Mouse (Mus musculus) stomach, embryonic 15.5 days (tissue): Measurements from ENCODE around the gene Fndc3a. TPM values are rescaled to one million over a fixed set of nuclear protein-coding genes. Genes with fewer than 3 reads are reported as not detected.

ENCODE experiments used
- ATAC-seq: fragments of 200-750 bp; cut with Nextera tagmentation; 2 replicates; pipeline ENCODE4 v1.8.0; 2017; ENCODE audit warnings: low read depth, moderate number of reproducible peaks, moderate TSS enrichment; ENCODE audit not compliant: insufficient read depth, low FRiP score
- H3K27ac ChIP-seq: fragments of 300-500 bp; sonication (generic); 2 replicates; pipeline ENCODE4 v1.5.1; 2015; ENCODE audit warnings: mild to moderate bottlenecking, inconsistent platforms
- H3K27me3 ChIP-seq: fragments of 300-500 bp; sonication (generic); replicated peaks from 2 replicates; pipeline ENCODE4 v1.6.1; 2015; ENCODE audit warnings: inconsistent platforms
- H3K36me3 ChIP-seq: fragments of 300-500 bp; sonication (generic); 2 replicates; pipeline ENCODE4 v1.6.1; 2015; ENCODE audit warnings: inconsistent platforms
- H3K4me1 ChIP-seq: fragments of 300-500 bp; sonication (generic); 2 replicates; pipeline ENCODE4 v1.6.1; 2015; ENCODE audit warnings: inconsistent platforms
- H3K4me2 ChIP-seq: fragments of 300-500 bp; sonication (generic); 2 replicates; pipeline ENCODE4 v1.6.1; 2015; ENCODE audit warnings: mild to moderate bottlenecking, inconsistent platforms
- H3K4me3 ChIP-seq: fragments of 300-500 bp; sonication (generic); replicated peaks from 2 replicates; pipeline ENCODE4 v1.5.1; 2015; ENCODE audit warnings: inconsistent platforms
- H3K9ac ChIP-seq: fragments of 300-500 bp; sonication (generic); 2 replicates; pipeline ENCODE4 v1.6.1; 2015; ENCODE audit warnings: inconsistent platforms
- H3K9me3 ChIP-seq: fragments of 300-500 bp; sonication (generic); 2 replicates; pipeline ENCODE4 v1.6.1; 2016; ENCODE audit warnings: inconsistent platforms
- WGBS: fragments of 180-500 bp; shearing (Covaris S2); methylation state at CpG from one replicate; pipeline ENCODE4 v1.1.7; 2015; 5-methylcytosine and 5-hydroxymethylcytosine counted together
- polyA plus RNA-seq: library from polyadenylated mRNA; unstranded; fragments of >200 nt; fragmentation: Nextera tagmentation; extraction: Ambion mirVana; gene quantifications from 2 replicates; pipeline ENCODE4 v1.2.1, GENCODE M21; 2015

Gene Fndc3a
- polyA plus RNA-seq, 1 experiment from 2014 or later, result 45.1 TPM

GRCm38 (mm10) chr14:72519561-72519960 is 190.2 kb downstream of the Fndc3a start:
- no peak overlapping the region for H3K9ac ChIP-seq
- ATAC-seq, result no peak
- no peaks in the 10 kb centered on the region for H3K9me3 ChIP-seq
- 41% methylated on average over 2 of the region's 2 CpGs for WGBS
- no peaks in the 10 kb centered on the region for H3K4me1 ChIP-seq
- no peaks in the 10 kb centered on the region for H3K27me3 ChIP-seq
- no peak overlapping the region for H3K27ac ChIP-seq
- H3K4me2 ChIP-seq, result no peak overlapping the region
- no peaks in the 10 kb centered on the region for H3K36me3 ChIP-seq
- H3K4me3 ChIP-seq, result no peak overlapping the region

GRCm38 (mm10) chr14:72518786-72519185 is 191.0 kb downstream of the Fndc3a start:
- Histone ChIP-seq H3K36me3 (no peaks in the 10 kb centered on the region), H3K9ac (no peak overlapping the region), H3K4me1 (no peaks in the 10 kb centered on the region), H3K27ac (no peak overlapping the region), H3K27me3 (no peaks in the 10 kb centered on the region), H3K4me2 (no peak overlapping the region), H3K4me3 (no peak overlapping the region), H3K9me3 (no peaks in the 10 kb centered on the region)
- no peak for ATAC-seq
- WGBS, result 72% methylated on average over 6 of the region's 6 CpGs

- ATAC-seq, result no peak
- Histone ChIP-seq H3K4me2 (no peak overlapping the region), H3K9ac (no peak overlapping the region), H3K9me3 (no peaks in the 10 kb centered on the region), H3K27ac (no peak overlapping the region), H3K36me3 (no peaks in the 10 kb centered on the region), H3K4me3 (no peak overlapping the region), H3K27me3 (no peaks in the 10 kb centered on the region), H3K4me1 (no peaks in the 10 kb centered on the region)
- 26% methylated on average over 5 of the region's 5 CpGs for WGBS
These were observed 193.4 kb downstream of the Fndc3a start for GRCm38 (mm10) chr14:72516376-72516775.

GRCm38 (mm10) chr14:72506723-72507420 is 202.9 kb downstream of the Fndc3a start:
- H3K9ac ChIP-seq, result no peak overlapping the region
- no peak for ATAC-seq
- H3K27ac ChIP-seq, result no peak overlapping the region
- H3K4me3 ChIP-seq, result peak overlapping the region; percentile 33
- H3K27me3 ChIP-seq, result no peaks in the 10 kb centered on the region
- no peaks in the 10 kb centered on the region for H3K9me3 ChIP-seq
- WGBS, result 17% methylated on average over 11 of the region's 11 CpGs
- 0 out of 2 replicates have a peak, but pooled peaks cover 3% of the 10 kb centered on the region for H3K4me1 ChIP-seq
- H3K4me2 ChIP-seq, result peak overlapping the region; percentile 67
- no peaks in the 10 kb centered on the region for H3K36me3 ChIP-seq

GRCm38 (mm10) chr14:72506018-72506722 is 203.6 kb downstream of the Fndc3a start:
- Histone ChIP-seq H3K27me3 (no peaks in the 10 kb centered on the region), H3K4me3 (peak overlapping the region; percentile 33), H3K9me3 (no peaks in the 10 kb centered on the region), H3K4me1 (0 out of 2 replicates have a peak, but pooled peaks cover 3% of the 10 kb centered on the region), H3K9ac (no peak overlapping the region), H3K27ac (no peak overlapping the region), H3K36me3 (no peaks in the 10 kb centered on the region), H3K4me2 (peak overlapping the region; percentile 67)
- ATAC-seq, result peak; percentile 47; the same call in 1 of the 2 replicates
- WGBS, result 17% methylated on average over 12 of the region's 12 CpGs

- WGBS, result 83% methylated on average over 1 of the region's 1 CpGs
These were observed 204.8 kb downstream of the Fndc3a start for GRCm38 (mm10) chr14:72504985-72505384.

GRCm38 (mm10) chr14:72503241-72503640 is 206.6 kb downstream of the Fndc3a start:
- no peaks in the 10 kb centered on the region for H3K9me3 ChIP-seq
- no peak for ATAC-seq
- H3K27me3 ChIP-seq, result no peaks in the 10 kb centered on the region
- 0 out of 2 replicates have a peak, but pooled peaks cover 3% of the 10 kb centered on the region for H3K4me1 ChIP-seq
- H3K9ac ChIP-seq, result no peak overlapping the region
- no peaks in the 10 kb centered on the region for H3K36me3 ChIP-seq
- no peak overlapping the region for H3K4me3 ChIP-seq
- no peak overlapping the region for H3K27ac ChIP-seq
- no peak overlapping the region for H3K4me2 ChIP-seq
- 48% methylated on average over 6 of the region's 6 CpGs for WGBS

More at GRCm38 (mm10) chr14:72504985-72505384, 204.8 kb downstream of the Fndc3a start:
- H3K4me1 ChIP-seq, result 0 out of 2 replicates have a peak, but pooled peaks cover 3% of the 10 kb centered on the region
- H3K4me2 ChIP-seq, result no peak overlapping the region
- no peaks in the 10 kb centered on the region for H3K27me3 ChIP-seq
- ATAC-seq, result no peak
- no peak overlapping the region for H3K9ac ChIP-seq
- no peaks in the 10 kb centered on the region for H3K36me3 ChIP-seq
- no peaks in the 10 kb centered on the region for H3K9me3 ChIP-seq
- H3K4me3 ChIP-seq, result no peak overlapping the region
- H3K27ac ChIP-seq, result no peak overlapping the region

GRCm38 (mm10) chr14:72493775-72494174 is 216.0 kb downstream of the Fndc3a start:
- WGBS, result 79% methylated on average over 1 of the region's 1 CpGs
- H3K9me3 ChIP-seq, result no peaks in the 10 kb centered on the region
- ATAC-seq, result no peak
- no peaks in the 10 kb centered on the region for H3K4me1 ChIP-seq
- H3K4me3 ChIP-seq, result no peak overlapping the region
- no peak overlapping the region for H3K27ac ChIP-seq
- no peak overlapping the region for H3K4me2 ChIP-seq
- H3K36me3 ChIP-seq, result no peaks in the 10 kb centered on the region
- no peaks in the 10 kb centered on the region for H3K27me3 ChIP-seq
- no peak overlapping the region for H3K9ac ChIP-seq

- no peaks in the 10 kb centered on the region for H3K36me3 ChIP-seq
- no peaks in the 10 kb centered on the region for H3K27me3 ChIP-seq
- H3K9me3 ChIP-seq, result no peaks in the 10 kb centered on the region
- no peak within 1 kb of the TSS for H3K4me2 ChIP-seq
- WGBS, result 64% methylated on average over 5 of the region's 5 CpGs
- no peak within 1 kb of the TSS for H3K27ac ChIP-seq
- H3K9ac ChIP-seq, result no peak within 1 kb of the TSS
- no peak within 1 kb of the TSS for H3K4me3 ChIP-seq
- H3K4me1 ChIP-seq, result no peaks in the 10 kb centered on the region
- no peak for ATAC-seq
These were observed 218.1 kb downstream of the Fndc3a start, which contains the start of gene Gm9195 for GRCm38 (mm10) chr14:72491738-72492137. Gene Gm9195 (minus strand): TSS chr14:72491838.

GRCm38 (mm10) chr14:72490367-72490766 is 219.4 kb downstream of the Fndc3a start:
- WGBS, result 88% methylated on average over 3 of the region's 3 CpGs
- Histone ChIP-seq H3K4me1 (no peaks in the 10 kb centered on the region), H3K27me3 (no peaks in the 10 kb centered on the region), H3K4me2 (no peak overlapping the region), H3K4me3 (no peak overlapping the region), H3K9me3 (no peaks in the 10 kb centered on the region), H3K9ac (no peak overlapping the region), H3K27ac (no peak overlapping the region), H3K36me3 (no peaks in the 10 kb centered on the region)
- no peak for ATAC-seq
